Mouse (Mus musculus) layer of hippocampus, adult 2 months (tissue): Measurements from ENCODE around the gene Tent2. TPM values are rescaled to one million over a fixed set of nuclear protein-coding genes. Genes with fewer than 3 reads are reported as not detected.
"Not testable (repeated sequence)": the region's sequence is repeated elsewhere in the genome, so short reads cannot be mapped to it uniquely, and the experiment has no call there.

Experiments
- DNase-seq, 2 experiments: peaks; one replicate each; pipeline ENCODE4 v3.0.0; 2022; ENCODE audit warnings: low spot score in 2 of 2
- H3K27ac ChIP-seq: fragments of 200-600 bp; 2 replicates; pipeline ENCODE4 v1.8.1; 2022
- H3K4me3 ChIP-seq: fragments of 200-600 bp; 2 replicates; pipeline ENCODE4 v1.8.1; 2022; ENCODE audit warnings: mild to moderate bottlenecking
- CTCF ChIP-seq: fragments of 200-600 bp; conservative IDR thresholded peaks from 2 replicates; pipeline ENCODE4 v1.8.1; 2022; ENCODE audit warnings: antibody characterized with exemption, mild to moderate bottlenecking, moderate library complexity
- long read RNA-seq, 2 experiments: library from polyadenylated mRNA; stranded (forward); transcript quantifications; one replicate each; pipeline ENCODE4 v2.0.0; 2021; ENCODE audit warnings: borderline mapping rate in 2 of 2
- total RNA-seq, 2 experiments: library from RNA; stranded (reverse); gene quantifications; 2 replicates each; pipeline ENCODE4 v1.2.3; 2021

Tent2 gene
- 10 to 100 TPM; 27.7 to 29.0 TPM for total RNA-seq
- long read RNA-seq, experiment 1, transcript Tent2-201 (15 exons, 2,990 nt): major isoform, 13 of 23 reads
- long read RNA-seq, experiment 1, partial matches to known transcripts: 0 of 23 reads
- long read RNA-seq, experiment 1, other reads (novel, unspliced or antisense): 6 of 23 reads
- long read RNA-seq, experiment 2, transcript Tent2-201 (15 exons, 2,990 nt): major isoform, 17 of 28 reads
- long read RNA-seq, experiment 2, partial matches to known transcripts: 3 of 28 reads
- long read RNA-seq, experiment 2, other reads (novel, unspliced or antisense): 4 of 28 reads

DNA sequence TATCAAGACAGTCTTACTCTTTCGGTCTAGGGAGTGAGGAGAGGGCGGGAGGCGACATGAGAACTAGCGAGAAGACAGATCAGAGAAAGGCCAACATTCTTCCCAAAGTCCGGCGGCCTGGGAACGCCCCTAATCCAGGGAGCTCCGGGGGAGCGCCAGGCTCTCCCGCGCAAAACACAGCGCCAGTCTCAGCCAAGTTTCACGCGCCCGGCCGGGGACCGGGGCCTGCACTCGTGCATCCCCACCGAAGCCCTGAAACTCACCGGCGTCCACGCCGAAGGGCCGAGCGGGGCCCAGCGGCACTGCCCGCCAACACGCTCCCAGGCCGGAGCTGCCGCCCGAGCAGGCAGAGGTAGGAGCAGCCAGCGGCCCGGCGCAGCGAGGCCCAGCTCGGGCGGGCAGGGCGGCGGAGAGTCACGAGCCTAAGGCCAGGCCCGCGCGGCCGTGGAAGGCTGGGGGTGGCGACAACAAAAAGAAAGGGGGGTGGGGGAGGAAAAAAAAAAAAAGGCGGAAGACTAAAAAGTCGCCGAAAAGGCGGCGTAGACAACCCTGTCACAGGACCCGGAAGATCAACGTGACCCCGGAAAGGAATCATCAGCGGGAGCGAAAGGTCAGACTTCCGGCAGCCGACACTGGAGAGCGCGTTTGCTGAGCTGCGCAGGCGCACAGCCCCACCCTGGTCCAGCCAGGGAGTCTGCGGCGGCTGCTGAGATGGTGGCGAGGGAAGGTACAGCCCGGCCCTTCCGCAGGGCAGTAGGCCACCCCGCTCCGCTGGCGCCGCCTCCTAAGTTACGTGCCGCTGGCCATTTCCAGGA, at the start of gene Tent2:
Gene Tent2, minus strand, starts transcription at position 555 of the 815 bp plus-strand sequence.
- peak; percentile 38 for TF ChIP-seq CTCF
- peak within 1 kb of the TSS; percentile 95 for H3K4me3 ChIP-seq
- DNase-seq: peak; percentile 90 to 96
- H3K27ac ChIP-seq: peak within 1 kb of the TSS; percentile 98

DNA sequence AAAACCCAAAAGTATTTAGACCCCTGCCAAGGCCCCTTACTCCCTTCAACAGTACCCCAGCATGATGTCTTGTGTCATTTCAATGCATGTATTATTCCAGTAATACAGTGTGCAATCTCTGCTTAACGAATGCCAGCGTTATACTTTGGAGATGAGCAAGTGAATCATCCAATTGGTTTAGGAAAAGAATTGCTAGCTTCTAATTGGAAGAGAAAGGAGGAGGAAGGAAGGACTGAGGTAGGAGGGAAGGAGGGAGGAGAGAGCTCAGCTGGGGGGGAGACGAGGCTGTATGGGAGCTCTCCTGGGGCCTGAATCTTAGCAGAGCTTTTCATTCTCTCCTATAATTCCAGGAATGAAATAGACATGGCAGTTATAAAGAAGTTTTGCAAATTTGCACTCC, 49.0 kb upstream of the Tent2 start:
- no peak overlapping the region for H3K27ac ChIP-seq
- no peak overlapping the region for H3K4me3 ChIP-seq
- DNase-seq: no peak
- no peak for TF ChIP-seq CTCF

DNA sequence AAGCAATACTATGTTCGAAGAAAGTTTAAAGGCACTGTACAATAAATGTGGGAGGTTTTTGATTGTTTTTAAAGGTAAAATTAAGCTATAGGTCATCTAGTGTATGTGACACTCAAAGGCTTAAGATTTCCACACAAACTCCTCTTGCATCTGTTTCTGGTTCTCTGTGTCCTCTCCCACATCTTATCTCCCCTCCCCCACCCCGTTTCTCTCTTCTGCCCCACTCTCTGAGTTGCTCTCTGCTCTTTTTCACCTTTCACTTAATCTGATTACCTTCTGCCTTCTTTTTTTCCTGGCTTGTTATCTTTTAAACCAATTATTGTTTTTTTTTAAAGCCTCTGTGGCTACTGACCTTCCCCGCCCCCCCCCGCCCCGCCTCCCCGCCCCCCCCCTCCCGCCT, 47.4 kb upstream of the Tent2 start:
- Histone ChIP-seq H3K27ac (no peak overlapping the region), H3K4me3 (no peak overlapping the region)
- no peak for TF ChIP-seq CTCF
- no peak for DNase-seq

DNA sequence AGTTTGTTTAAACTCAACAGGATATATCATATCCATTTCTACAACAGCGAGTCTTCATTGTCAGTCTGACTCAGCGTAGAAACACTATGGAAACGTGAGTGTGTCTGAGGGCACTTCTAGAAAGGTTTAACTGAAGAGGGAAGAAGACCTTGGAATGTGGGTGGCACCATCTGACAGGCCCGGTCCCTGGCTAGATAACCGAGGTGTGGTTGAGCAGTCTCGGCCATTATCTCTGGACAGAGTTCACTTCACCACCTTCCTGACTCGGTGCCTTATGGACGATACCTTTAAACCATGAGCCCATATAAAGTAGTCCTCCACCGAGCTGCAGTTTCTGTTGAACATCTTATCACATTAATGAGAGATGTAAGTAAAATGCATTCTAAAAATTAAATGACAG, 46.9 kb upstream of the Tent2 start:
- no peak overlapping the region for H3K27ac ChIP-seq
- no peak for TF ChIP-seq CTCF
- no peak overlapping the region for H3K4me3 ChIP-seq
- no peak for DNase-seq

DNA sequence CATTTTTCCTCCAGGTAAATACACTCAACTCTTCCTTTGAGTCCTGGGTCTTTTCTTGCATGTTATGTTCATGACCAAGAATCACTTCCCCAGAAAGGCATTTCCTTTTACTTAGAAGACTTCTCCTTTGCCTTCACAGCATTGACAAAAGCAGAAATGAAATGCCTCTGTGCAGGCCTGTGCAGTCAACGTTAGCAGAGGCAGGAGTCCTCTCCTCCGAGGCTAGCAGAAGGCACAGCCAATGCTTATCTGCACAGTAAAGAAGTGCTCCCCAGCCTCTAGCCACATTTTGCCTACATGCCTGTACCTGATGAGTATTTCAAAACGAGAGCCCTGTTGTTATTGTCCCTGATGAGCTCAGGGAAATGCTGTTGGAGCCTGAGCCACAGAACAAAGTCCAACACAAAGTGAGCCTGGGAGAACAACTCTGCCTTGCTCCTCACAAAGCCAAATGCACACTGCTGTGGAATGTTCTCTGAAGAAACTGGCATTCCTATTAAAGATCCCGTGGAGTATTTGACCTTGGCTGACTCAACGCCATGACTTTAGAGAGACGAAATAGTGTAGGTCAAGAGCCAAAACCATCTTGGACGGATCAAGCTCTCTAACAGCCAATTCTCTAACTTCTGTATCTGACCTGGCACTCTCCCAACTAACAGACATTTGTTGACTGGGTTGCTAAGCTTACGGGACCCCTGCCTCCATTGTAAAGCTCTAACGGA, 45.7 kb upstream of the Tent2 start:
- Histone ChIP-seq H3K4me3 (no peak overlapping the region), H3K27ac (no peak overlapping the region)
- DNase-seq: no peak
- TF ChIP-seq CTCF: no peak

DNA sequence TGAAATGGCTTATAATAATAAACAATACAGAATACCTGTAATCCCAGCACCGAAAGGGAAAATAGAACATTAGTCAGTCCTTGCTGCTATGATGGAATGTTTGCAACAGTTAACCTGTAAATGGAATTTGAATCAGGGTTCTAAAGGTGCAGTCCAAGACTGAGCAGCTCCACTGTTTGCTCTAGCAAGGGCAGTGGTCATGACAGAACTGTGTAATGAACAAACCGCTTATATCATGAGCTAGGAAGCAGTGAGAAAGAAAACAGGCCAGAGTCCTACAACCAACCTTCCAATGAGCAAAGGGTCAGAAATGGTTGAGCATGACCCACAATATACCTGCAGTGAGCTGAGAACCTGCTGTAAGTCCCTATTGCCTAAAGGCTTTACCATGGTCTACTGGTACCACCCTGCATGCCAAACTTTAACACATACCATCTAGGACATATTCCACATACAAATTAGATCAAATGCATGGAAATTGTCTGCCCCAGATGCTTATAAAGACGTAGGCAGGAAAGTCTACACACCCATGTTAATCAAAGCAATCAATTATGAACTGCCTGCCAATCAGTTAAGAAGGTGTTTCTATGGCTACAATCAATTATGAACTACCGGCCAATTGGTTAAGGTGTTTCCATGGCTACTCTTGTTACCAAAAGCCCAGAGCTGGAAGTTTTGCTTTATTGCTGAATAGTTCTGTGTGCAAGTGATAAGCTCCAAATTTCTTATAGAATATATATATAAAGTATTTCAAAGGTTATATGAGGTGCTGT, 42.3 kb upstream of the Tent2 start:
- DNase-seq: no peak
- TF ChIP-seq CTCF: no peak
- Histone ChIP-seq H3K27ac (no peak overlapping the region), H3K4me3 (no peak overlapping the region)

DNA sequence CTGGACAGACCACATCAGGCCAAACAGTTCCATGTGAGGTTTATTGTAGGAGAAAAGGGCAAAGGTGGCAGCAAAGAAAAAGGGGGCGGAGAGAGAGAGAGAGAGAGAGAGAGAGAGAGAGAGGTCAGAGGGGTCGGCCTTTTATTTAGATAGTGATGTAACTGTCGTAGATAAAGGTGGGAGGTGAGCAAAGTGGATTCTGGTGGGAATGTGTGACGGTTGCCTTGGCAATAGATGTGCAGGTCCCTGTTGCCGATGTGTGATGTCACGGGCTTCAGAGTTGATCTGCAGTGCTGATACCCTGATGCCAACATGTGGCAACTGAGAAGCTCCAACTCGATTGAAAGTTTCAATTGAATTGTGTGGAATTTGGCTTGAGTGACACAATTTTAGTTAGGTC, 40.1 kb upstream of the Tent2 start:
- Histone ChIP-seq H3K27ac (no peak overlapping the region), H3K4me3 (no peak overlapping the region)
- no peak for DNase-seq
- no peak for TF ChIP-seq CTCF

DNA sequence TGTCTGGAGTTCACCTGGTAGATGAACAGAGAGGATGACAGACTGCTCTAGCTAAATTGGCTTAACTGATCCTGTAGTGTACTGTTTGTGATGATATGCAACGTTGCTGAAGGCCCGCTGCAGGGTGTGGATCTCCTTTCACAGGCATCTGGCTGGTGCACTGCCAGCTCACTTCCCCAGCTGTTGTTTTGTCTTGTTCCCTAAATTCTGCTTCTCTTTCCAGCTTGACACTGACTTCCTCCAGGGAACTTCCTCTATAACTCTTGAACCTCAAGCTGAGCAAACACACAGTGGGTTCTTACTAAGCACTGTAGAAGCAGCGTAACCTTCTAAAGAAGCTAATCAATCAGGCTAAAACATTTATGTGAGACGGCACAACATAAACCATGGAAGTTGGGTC, 38.8 kb upstream of the Tent2 start:
- Histone ChIP-seq H3K4me3 (no peak overlapping the region), H3K27ac (no peak overlapping the region)
- DNase-seq: no peak
- no peak for TF ChIP-seq CTCF

DNA sequence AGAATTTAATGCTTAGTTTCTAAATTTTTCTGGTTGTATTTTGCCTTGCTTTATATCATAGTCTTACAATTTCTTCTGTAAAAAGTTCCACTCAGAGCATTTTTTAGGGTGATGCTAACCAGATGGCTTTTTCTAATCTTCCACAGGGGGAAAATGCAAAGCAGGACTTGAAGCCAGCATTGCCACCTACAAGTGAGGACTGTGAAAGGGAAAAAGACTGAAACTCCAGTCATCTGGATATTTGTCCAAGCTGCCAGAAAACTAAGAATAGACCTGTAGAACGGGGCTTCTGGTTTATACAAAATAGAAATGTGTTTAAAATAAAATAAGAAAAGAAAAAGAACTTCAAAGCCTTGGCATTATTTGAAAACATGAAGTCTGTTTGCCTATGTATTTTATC, 19.6 kb upstream of the Tent2 start:
- peak; percentile 17; the same call in 1 of the 2 replicates for TF ChIP-seq CTCF
- peak overlapping the region; percentile 57 for H3K27ac ChIP-seq
- peak; percentile 14 to 53 for DNase-seq
- H3K4me3 ChIP-seq: no peak overlapping the region

DNA sequence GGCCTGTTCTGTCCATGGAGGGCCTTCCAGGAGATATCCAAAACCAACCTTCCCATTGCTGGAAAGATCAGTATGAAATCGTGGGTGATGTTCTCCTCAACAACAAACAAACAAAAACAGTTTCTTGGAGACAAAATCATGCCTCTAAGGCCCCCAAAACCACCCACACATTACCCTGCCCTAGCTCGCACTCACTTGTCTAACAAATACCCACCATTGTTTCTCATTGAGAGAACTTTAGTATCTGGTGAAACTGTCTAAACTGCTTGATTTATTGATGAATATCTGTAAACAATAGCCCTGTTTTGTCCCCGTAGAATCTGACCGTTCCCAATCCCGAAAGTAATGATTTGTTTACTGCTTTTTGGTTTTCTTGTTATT, 451 bp upstream of the Tent2 start:
- DNase-seq: no peak
- H3K27ac ChIP-seq: peak overlapping the region; percentile 98
- H3K4me3 ChIP-seq: peak overlapping the region; percentile 95
- no peak for TF ChIP-seq CTCF

DNA sequence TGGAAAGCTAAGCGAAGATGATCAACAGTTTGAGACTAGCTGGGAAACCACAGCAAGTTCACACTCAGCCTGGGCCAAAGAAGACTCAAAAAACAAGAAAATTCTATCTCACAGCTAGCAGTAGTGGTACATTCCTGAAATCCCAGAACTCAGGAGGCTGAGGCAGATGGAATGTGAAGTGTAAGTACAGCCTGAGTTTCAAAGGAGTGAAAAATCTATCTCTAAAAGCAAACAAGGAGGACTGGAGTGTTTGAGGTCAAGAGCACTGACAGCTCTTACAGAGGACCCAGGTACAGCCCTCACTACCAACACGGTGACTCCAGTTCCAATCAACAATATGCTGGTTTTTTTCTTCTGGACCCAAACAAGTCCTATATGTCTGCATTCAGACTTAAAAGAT, 2.8 kb downstream of the Tent2 start:
- Histone ChIP-seq H3K4me3 (no peak overlapping the region), H3K27ac (no peak overlapping the region)
- DNase-seq: no peak
- no peak for TF ChIP-seq CTCF

DNA sequence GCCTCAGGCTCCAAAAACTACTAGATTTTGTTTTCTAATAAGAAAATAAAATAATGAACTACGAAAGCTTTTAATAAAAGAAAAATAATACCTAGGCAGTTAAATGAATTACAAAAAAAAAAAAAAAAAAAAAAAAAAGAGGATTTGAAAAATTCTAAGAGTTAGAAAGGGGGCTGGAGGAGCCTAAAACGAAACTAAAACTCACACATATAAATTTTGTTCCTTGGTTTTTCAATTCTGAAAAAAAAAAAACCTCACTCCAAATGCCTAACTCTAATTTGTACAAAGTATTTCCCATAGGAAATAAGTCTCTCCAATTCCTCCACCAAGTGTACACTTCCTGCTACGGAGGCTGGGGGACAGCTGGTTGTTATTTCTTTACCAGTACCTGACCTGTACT, 3.4 kb downstream of the Tent2 start:
- H3K4me3 ChIP-seq: no peak overlapping the region
- no peak for DNase-seq

DNA sequence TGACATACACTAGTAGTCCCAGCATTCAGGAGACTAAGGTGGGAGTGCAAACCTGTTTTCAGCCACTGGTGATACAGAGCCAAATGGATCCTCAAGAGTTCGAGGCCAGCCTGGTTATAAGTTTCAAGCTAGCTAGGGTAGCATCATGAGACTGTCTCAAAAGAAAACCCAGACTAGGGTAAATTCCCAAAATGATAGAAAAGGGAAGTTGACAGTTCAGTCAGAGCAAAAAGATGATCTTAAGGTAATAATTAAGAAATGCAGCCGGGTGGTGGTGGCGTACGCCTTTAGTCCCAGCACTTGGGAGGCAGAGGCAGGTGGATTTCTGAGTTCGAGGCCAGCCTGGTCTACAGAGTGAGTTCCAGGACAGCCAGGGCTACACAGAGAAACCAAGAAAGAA, 4.4 kb downstream of the Tent2 start:
- not testable (repeated sequence) for H3K4me3 ChIP-seq, H3K27ac ChIP-seq, DNase-seq

More for the DNA sequence above, 3.4 kb downstream of the Tent2 start:
- H3K27ac ChIP-seq: no peak overlapping the region
- TF ChIP-seq CTCF: no peak
